Mouse (Mus musculus): ENCODE data around the gene Cdkn1c.

Cdkn1c gene

GRCm38 (mm10) chr7:143460874-143461273 is at the start of gene Cdkn1c:
TSS of gene Cdkn1c (minus strand) at chr7:143461050.
- DNase-seq: peak; percentile 91 to 95

- DNase-seq: peak; percentile 62 to 83
Observed at GRCm38 (mm10) chr7:143509566-143509965, 48.7 kb upstream of the Cdkn1c start.

DNA sequence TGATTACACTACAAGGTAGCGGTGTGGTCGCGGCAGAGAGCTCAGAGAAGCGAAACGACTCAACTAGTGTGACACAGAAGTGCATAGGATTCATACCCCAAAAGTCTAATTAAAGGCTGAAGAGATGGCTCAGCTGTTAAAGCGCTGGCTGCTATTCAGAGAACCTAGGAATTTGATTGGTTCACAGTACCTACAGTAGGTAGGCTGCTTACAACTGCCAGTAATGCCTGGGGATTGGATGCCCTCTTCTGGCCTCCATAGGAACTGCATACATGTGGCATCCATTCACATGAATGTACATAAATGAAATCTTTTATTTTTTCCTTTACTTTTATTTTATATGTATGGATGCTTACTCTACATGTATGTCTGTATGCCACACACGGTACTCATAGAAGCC is 45.8 kb upstream of the Cdkn1c start:
- DNase-seq: peak; percentile 78 to 85

- no peak for DNase-seq
Observed at GRCm38 (mm10) chr7:143506271-143506670, 45.4 kb upstream of the Cdkn1c start.

GRCm38 (mm10) chr7:143505823-143506222 is 45.0 kb upstream of the Cdkn1c start:
- peak; percentile 90 to 94 for DNase-seq

DNA sequence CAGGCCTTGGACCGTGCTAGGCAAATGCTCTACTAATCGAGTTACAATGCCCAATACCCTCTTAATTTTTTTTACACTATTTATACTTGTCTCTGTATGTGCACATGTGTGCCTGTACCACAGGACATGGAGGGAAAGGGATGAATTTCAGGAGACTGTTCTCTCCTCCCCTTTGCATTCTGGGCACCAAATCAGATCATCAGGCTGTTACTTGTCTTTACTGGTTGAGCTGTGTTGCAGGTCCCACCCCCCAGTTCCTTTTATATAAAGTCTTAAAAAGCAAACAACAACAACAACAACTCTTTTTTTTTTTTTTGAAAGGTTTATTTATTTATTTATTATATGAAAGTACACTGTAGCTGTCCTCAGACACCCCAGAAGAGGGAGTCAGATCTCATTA is 44.6 kb upstream of the Cdkn1c start:
- no peak for DNase-seq

- DNase-seq: no peak
Observed at GRCm38 (mm10) chr7:143503926-143504325, 43.1 kb upstream of the Cdkn1c start.

DNA sequence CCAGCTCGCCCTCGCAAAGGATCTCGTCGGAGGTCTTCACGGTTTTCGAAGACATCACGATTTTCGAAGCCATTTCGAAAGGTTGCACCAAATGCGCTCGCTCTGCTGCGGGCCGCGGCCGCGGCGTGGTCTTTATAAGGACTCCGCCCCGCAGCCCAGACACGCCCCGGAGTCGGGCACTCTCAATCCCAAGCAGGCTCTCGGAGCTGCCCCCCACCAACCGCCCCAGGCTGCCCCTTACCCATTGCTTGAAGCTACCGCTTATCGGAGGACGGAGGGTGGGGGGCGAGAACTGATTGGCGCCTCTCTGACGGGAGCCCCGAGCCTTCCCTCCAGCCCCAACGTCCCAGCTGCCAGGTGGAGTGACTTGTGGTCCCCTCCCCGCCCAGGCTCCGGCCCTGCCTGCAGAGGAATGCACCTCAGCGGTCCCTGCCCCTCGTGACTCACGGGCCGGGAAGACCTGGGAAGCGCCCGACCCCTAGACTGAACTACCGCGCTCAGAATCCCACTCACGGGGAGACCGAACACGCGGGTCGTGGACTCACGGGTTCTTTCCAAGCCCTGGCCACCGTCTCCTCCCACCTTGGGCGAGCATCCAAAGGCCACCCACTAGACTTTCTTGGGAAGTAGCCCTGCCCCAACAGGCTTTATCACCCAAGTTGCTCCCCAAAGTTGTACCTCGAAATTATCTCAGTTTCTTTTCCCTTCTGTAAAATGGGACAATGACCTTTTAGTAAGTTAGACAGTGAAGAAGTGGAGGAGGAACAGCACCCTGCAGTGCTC is 41.8 kb upstream of the Cdkn1c start, which contains the start of gene Phlda2:
Gene Phlda2 (minus strand): TSS at position 733 of the 783 bp plus-strand sequence.
- peak; percentile 75 to 78 for DNase-seq

GRCm38 (mm10) chr7:143501643-143502417 is 41.0 kb upstream of the Cdkn1c start:
- peak; percentile 76 to 79 for DNase-seq

DNA sequence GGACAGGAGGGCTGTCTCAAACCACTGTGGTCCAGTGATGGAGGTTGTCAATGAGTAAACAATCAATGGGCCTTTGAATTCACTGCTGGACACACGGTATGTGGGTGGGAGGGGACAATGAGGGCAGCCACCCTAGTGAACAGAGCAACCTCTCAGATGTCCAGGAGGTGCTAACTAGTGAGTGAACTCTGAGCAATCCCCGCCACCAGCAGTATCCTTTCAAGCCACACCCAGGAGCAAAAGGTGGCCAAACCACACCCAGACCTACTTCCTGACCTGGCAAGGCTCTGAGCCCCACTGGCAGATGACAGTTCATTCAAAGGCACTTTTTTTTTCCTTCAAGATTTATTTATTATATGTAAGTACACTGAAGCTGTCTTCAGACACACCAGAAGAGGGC is 40.1 kb upstream of the Cdkn1c start:
- peak; percentile 71 to 89 for DNase-seq

DNA sequence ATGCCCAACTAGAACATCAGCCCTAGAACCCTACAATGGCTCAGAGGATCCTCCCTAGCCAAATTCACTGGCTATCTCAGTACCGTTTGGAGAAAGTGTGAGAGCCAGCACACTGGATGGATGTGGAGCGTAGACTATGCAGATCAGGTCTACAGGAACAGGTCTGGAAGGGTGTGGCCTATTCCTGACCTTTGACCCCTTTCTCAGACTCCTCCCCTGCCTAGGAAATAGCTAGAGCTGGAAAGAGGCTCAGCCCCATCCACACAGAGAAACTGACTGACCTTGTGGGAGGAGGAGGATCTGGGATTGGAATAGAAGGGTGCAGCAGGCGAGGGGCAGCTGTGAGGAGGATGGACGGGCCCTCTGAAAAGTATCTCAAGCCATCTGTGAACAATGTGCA is 37.7 kb upstream of the Cdkn1c start:
- peak; percentile 59 to 79 for DNase-seq

- no peak for DNase-seq
Observed at GRCm38 (mm10) chr7:143495104-143495961, 34.5 kb upstream of the Cdkn1c start.

- DNase-seq: no peak
Observed at GRCm38 (mm10) chr7:143493616-143494126, 32.8 kb upstream of the Cdkn1c start.

GRCm38 (mm10) chr7:143489735-143490134 is 28.9 kb upstream of the Cdkn1c start:
- DNase-seq: no peak

DNA sequence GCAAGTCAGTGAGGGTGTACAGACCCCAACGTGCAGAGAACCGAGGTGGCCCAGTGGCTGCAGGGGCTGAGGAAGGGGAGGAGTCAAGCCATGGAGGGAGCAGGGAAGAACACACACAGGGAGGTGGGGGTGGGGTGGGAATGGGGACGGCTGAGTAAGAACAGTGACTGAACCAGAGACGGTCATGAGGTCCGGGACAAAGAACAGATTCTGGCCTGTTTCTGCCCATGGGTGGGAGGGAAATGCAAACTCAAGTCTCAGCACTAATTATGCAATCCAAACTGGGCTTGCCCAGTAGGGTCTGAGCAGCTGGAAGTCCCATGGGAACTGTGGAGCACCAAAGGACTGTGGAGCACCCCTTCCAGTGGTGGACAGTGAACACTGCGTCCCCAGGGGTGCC is 21.7 kb upstream of the Cdkn1c start:
- peak in 1 of 2 experiments; percentile 81 for DNase-seq

DNA sequence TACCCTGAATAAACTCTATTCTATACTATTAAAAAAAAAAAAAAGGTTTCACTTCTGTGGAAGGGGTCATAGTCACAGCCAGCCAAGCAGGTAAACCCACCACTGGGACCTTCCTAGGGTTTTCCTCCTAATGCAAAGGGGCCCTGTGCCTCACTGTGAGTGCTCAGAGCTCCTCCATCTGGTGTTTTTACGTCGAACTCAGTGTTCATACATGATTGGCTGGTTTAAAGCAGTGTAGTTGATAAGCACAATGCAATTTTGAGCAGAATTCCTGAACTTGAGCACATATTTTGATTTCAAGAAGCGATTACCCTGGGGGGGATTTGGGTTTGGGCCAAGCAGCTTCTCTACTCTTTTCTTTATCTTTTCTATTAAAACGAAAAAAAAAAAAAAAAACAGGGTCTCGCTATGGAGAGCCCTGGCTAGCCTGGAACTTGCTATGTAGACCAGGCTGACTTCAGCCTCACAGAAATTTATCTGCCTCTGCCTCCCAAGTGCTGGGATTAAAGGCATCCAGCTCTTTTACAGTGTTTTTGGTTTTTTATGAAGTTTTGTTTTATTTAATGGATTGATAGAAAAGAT is 21.0 kb upstream of the Cdkn1c start:
- DNase-seq: no peak

GRCm38 (mm10) chr7:143480498-143480897 is 19.6 kb upstream of the Cdkn1c start:
- DNase-seq: peak; percentile 76 to 87

DNA sequence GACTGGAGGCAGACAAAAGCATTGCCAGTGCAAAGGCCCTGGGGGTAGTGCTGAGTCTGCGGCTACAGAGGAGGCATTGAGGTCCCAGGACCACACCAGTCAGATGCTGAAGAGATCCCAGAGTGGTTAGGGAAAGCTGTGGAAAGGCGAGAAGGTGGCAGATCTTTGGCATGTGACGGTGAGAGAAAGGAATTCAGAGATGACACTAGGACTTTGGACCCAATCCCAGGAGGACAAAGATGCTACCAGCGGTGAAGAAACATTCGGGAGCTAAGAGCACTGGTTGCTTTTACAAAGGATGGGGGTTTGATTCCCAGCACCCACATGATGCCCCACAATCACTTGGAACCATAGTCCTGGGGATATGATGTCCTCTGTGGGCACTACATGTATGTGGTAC is 16.9 kb upstream of the Cdkn1c start:
- peak in 1 of 2 experiments; percentile 23 for DNase-seq

- DNase-seq: peak; percentile 39 to 48
Observed at GRCm38 (mm10) chr7:143476702-143477335, 16.0 kb upstream of the Cdkn1c start.

DNA sequence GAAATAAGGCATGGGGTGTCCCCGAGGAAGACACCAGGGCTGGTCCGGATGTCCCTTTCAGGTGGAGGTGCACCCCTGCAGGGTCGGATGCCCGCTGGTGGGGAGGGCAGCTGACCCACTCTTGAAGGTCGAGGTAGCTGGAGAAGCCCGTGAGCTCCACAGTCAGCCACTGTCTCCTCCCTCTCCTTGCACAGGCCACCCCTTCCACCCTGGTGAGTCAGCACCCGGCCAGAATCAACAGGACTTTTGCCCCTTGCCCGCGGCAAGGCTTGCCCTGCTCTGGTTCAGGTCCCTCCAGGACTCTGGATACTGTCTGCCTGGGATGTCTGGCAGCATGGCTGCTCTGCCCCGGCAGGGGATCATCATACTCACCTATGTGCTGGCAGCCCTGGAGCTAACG is 15.0 kb upstream of the Cdkn1c start:
- peak; percentile 74 to 94 for DNase-seq

- DNase-seq: peak; percentile 74 to 91
Observed at GRCm38 (mm10) chr7:143474811-143475210, 14.0 kb upstream of the Cdkn1c start.

Measured in kidney, postnatal 25 days (tissue).